ENCODE assay signal across 9 mouse cellular contexts in genomic region chr15:82804708-82805639, GRCm38 (mm10). TPM values are rescaled to one million over a fixed set of nuclear protein-coding genes. Genes with fewer than 3 reads are reported as not detected.
DNase-seq lines count a peak whose midpoint lies in the region; ATAC-seq lines count a peak whose summit lies in the region.
"Had no signal": no experiment of that assay in that cellular context is flagged by ENCODE, and none has a peak within 500 bp of the region (broad histone marks: within the 10 kb centered on the region; RNA-seq: fewer than 3 reads in every experiment).

No protein-coding gene starts in this region.

- peak; percentile 78 for DNase-seq in neural tube, embryonic 10.5 days (ENCODE audit: extremely low spot score, low spot score)
- peak; percentile 47 for DNase-seq in cerebellum, adult 11-12 months
- DNase-seq in limb, embryonic 11.5 days (ENCODE audit: low spot score): peak; percentile 90
- DNase-seq in retina, adult 2 months (ENCODE audit: low read depth, low spot score): peak; percentile 40
- DNase-seq in thymus, postnatal 25 days: peak; percentile 80

- H3K36me3 ChIP-seq in neural tube, embryonic 15.5 days: 0 out of 2 replicates have a peak, but pooled peaks cover 3% of the 10 kb centered on the region
- no peaks in the 10 kb centered on the region for H3K36me3 ChIP-seq in limb, embryonic 11.5 days (ENCODE audit: control insufficient read depth, insufficient read depth, low read length)
- H3K36me3 ChIP-seq: heart, embryonic 15.5 days had no signal

- no peak overlapping the region for H3K4me2 ChIP-seq in neural tube, embryonic 15.5 days
- no peak overlapping the region for H3K4me2 ChIP-seq in limb, embryonic 11.5 days (ENCODE audit: low read depth, severe bottlenecking)
- H3K4me2 ChIP-seq: heart, embryonic 15.5 days had no signal

- H3K27ac ChIP-seq in neural tube, embryonic 15.5 days (replicated peaks): no peak overlapping the region
- no peak overlapping the region for H3K27ac ChIP-seq in limb, embryonic 11.5 days (replicated peaks; ENCODE audit: low read depth, low read length)
- H3K27ac ChIP-seq: heart, embryonic 15.5 days had no signal

- no peaks in the 10 kb centered on the region for H3K27me3 ChIP-seq in neural tube, embryonic 15.5 days (replicated peaks)
- no peaks in the 10 kb centered on the region for H3K27me3 ChIP-seq in limb, embryonic 11.5 days (ENCODE audit: control insufficient read depth, insufficient read depth, low read length)
- H3K27me3 ChIP-seq: heart, embryonic 15.5 days had no signal

- ATAC-seq in neural tube, embryonic 15.5 days (ENCODE audit: low FRiP score): no peak
- peak; percentile 63 for ATAC-seq in frontal cortex, adult (ENCODE audit: low TSS enrichment)
- ATAC-seq in inflammation-experienced regulatory T-cells, adult 6 months: peak; percentile 46
- ATAC-seq in limb, embryonic 11.5 days (ENCODE audit: insufficient number of reproducible peaks, low FRiP score, low TSS enrichment, low read depth): no peak

- H3K9me3 ChIP-seq in neural tube, embryonic 15.5 days (replicated peaks): no peaks in the 10 kb centered on the region
- H3K9me3 ChIP-seq in limb, embryonic 11.5 days (ENCODE audit: control insufficient read depth, low read length): no peaks in the 10 kb centered on the region
- H3K9me3 ChIP-seq: heart, embryonic 15.5 days had no signal

- 58% methylated on average over 5 of the region's 5 CpGs for WGBS in neural tube, embryonic 15.5 days
- WGBS in limb, embryonic 11.5 days: 71% methylated on average over 5 of the region's 5 CpGs

- peaks cover 3% of the 10 kb centered on the region; the same call in 1 of the 2 replicates for H3K4me1 ChIP-seq in neural tube, embryonic 15.5 days
- H3K4me1 ChIP-seq in limb, embryonic 11.5 days (ENCODE audit: control insufficient read depth, insufficient read depth, low read length): no peaks in the 10 kb centered on the region
- H3K4me1 ChIP-seq: heart, embryonic 15.5 days had no signal

- no peak overlapping the region for H3K9ac ChIP-seq in neural tube, embryonic 15.5 days (replicated peaks)
- H3K9ac ChIP-seq in limb, embryonic 11.5 days (ENCODE audit: low read length): no peak overlapping the region
- H3K9ac ChIP-seq: heart, embryonic 15.5 days had no signal

- H3K4me3 ChIP-seq in neural tube, embryonic 15.5 days (replicated peaks): no peak overlapping the region
- no peak overlapping the region for H3K4me3 ChIP-seq in limb, embryonic 11.5 days (ENCODE audit: low read depth, low read length)
- H3K4me3 ChIP-seq: heart, embryonic 15.5 days had no signal

RNA-seq across cellular contexts. Expression of gene Cyp2d26, which starts 10.9 kb away (rescaled TPM):
- 0.45 TPM in 1 of 2 replicates, not detected in the other for polyA plus RNA-seq in neural tube, embryonic 15.5 days (2015; fragmentation: Nextera tagmentation; extraction: Ambion mirVana)
- under 1 TPM in 1 of 3 experiments, not detected in 2; 0.44 TPM for polyA plus RNA-seq in inflammation-experienced regulatory T-cells, adult 6 months (2017; shearing (Covaris generic))
- polyA plus RNA-seq in limb, embryonic 11.5 days (2014; fragmentation: Nextera tagmentation; extraction: Ambion mirVana): 0.12 TPM in 1 of 2 replicates, not detected in the other

RNA-seq across cellular contexts. Expression of gene Cyp2d40, which starts 41.0 kb away (rescaled TPM):
- not detected in 2 replicates for polyA plus RNA-seq in neural tube, embryonic 15.5 days (2015; fragmentation: Nextera tagmentation; extraction: Ambion mirVana)
- polyA plus RNA-seq in inflammation-experienced regulatory T-cells, adult 6 months (2017; shearing (Covaris generic)): not detected
- not detected in 2 replicates for polyA plus RNA-seq in limb, embryonic 11.5 days (2014; fragmentation: Nextera tagmentation; extraction: Ambion mirVana)
- polyA plus RNA-seq: heart, embryonic 15.5 days had no signal

Comparison
In these comparisons a context has a peak if more than half of its experiments do, and no peak if none do; other contexts are left out.
1. DNase-seq: peak in every context shown above with its lines; median percentile 90 in limb, embryonic 11.5 days; 80 in thymus, postnatal 25 days; 78 in neural tube, embryonic 10.5 days; 47 in cerebellum, adult 11-12 months; 40 in retina, adult 2 months.
2. ATAC-seq: peak in frontal cortex, adult (single experiment) and inflammation-experienced regulatory T-cells, adult 6 months (single experiment); none in neural tube, embryonic 15.5 days (single experiment) and limb, embryonic 11.5 days (single experiment).